Mouse (Mus musculus): ENCODE measurements around the gene Pfn3.

DNA sequence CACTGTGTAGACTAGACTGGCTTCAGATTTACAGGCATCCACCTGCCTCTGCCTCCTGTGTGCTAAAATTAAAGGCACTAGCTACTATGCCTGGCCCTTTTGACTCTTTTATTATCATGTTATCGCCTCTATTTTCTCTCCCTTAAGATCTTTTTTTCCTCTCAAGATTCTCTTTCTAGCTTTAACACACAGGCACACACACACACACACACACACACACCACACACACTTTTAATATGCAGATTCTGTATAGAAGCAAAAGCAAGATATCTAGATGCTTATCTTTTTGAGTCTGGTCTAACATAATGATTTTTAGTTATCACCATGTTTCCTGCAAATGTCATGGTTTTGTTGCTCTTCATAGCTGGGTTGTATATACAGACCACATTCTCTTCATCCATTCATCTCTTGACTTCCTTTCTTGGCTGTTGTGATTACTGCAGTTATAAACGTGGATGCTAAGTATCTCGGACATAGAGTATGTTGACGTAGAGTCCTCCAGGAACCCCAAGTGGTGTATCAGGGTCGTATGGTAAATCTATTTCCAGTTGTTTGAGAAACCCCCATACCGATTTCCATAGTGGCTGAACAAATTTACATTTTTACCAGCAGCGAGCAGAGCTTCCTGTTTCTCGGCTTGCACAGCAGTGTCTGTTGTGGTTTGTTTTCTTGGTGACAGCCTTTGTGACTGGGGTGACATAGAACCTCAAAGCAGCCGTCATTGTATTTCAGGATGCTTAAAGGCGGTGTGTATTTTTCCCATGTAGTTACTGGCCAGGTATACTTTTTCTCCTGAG, 17.1 kb upstream of the Pfn3 start:
- no peak for TF ChIP-seq CTCF (IDR thresholded peaks at IDR 0.05; ENCODE audit: extremely low read depth, insufficient read length, insufficient replicate concordance, low read depth, low read length)
- TF ChIP-seq POLR2A (IDR thresholded peaks at IDR 0.05; ENCODE audit: low read depth, low read length) = no peak

Data from small intestine, adult 2 months (tissue).